Mouse (Mus musculus) ES-E14 (cell line): ENCODE measurements around the gene Igf1. TPM values are rescaled to one million over a fixed set of nuclear protein-coding genes. Genes with fewer than 3 reads are reported as not detected.
A peak's percentile ranks its signal among the peaks of the same experiment; 100 is the strongest.

ENCODE experiments used
- DNase-seq: peaks from one replicate; pipeline ENCODE4 v3.0.0-alpha.2; 2013; ENCODE audit warnings: low read depth, low spot score
- H3K27ac ChIP-seq: 2 replicates; pipeline ENCODE4 v1.5.1; 2012; ENCODE audit warnings: low read depth, mild to moderate bottlenecking, low read length, moderate library complexity, mixed read lengths; ENCODE audit not compliant: poor library complexity, insufficient read depth, severe bottlenecking
- H3K36me3 ChIP-seq: 2 replicates; pipeline ENCODE4 v1.6.1; 2012; ENCODE audit warnings: mild to moderate bottlenecking, low read length, moderate library complexity, mixed read lengths; ENCODE audit not compliant: control insufficient read depth, poor library complexity, insufficient read depth, severe bottlenecking
- H3K4me1 ChIP-seq, 2 experiments: fragments of 150-350 bp in 1 of 2; sonication (generic) in 1 of 2; 2 replicates each; pipeline ENCODE4 v1.6.1; 2012; ENCODE audit warnings: low read length in 2 of 2, mild to moderate bottlenecking in 1 of 2, mixed read lengths in 1 of 2; ENCODE audit not compliant: control insufficient read depth in 2 of 2, insufficient read depth in 2 of 2, poor library complexity in 1 of 2
- H3K4me3 ChIP-seq, 2 experiments: fragments of 150-350 bp in 1 of 2; sonication (generic) in 1 of 2; 2 replicates each; pipeline ENCODE4 v1.5.1; 2012; ENCODE audit warnings: low read length in 2 of 2, low read depth in 1 of 2, mild to moderate bottlenecking in 1 of 2, mixed read lengths in 1 of 2; ENCODE audit not compliant: insufficient read depth in 1 of 2, poor library complexity in 1 of 2, severe bottlenecking in 1 of 2
- H3K9ac ChIP-seq: 2 replicates; pipeline ENCODE4 v1.6.1; 2012; ENCODE audit warnings: low read depth, mild to moderate bottlenecking, low read length, mixed read lengths; ENCODE audit not compliant: poor library complexity, insufficient read depth, severe bottlenecking
- H3K9me3 ChIP-seq: fragments of 150-350 bp; sonication (generic); 2 replicates; pipeline ENCODE4 v1.6.1; 2012; ENCODE audit warnings: low read depth, mild to moderate bottlenecking, low read length; ENCODE audit not compliant: control insufficient read depth, insufficient read depth
- CHD2 ChIP-seq: IDR thresholded peaks from 2 replicates; pipeline ENCODE4 v1.6.1; 2014; ENCODE audit warnings: mild to moderate bottlenecking, low read depth, low read length, inconsistent platforms
- HCFC1 ChIP-seq: IDR thresholded peaks from 2 replicates; pipeline ENCODE4 v1.6.1; 2012; ENCODE audit warnings: low read length, inconsistent platforms, borderline replicate concordance; ENCODE audit not compliant: insufficient read depth
- MAFK ChIP-seq: IDR thresholded peaks from 2 replicates; pipeline ENCODE4 v1.6.1; 2014; ENCODE audit warnings: mild to moderate bottlenecking, low read depth, low read length, inconsistent platforms; ENCODE audit not compliant: insufficient read depth
- ZC3H11A ChIP-seq: IDR thresholded peaks from 2 replicates; pipeline ENCODE4 v1.6.1; 2012; ENCODE audit warnings: low read depth, mild to moderate bottlenecking, inconsistent platforms, low read length, borderline replicate concordance
- ZNF384 ChIP-seq: IDR thresholded peaks from 2 replicates; pipeline ENCODE4 v1.6.1; 2012; ENCODE audit warnings: low read depth, low read length, inconsistent platforms
- in situ Hi-C, 2 experiments: fragments of 600-800 bp; cut with MboI; formaldehyde crosslinking; loops; one replicate each; pipeline ENCODE4 v1.15.1; 2025; ENCODE audit warnings: low sequenced_read_pairs in 2 of 2, inconsistent platforms in 1 of 2; ENCODE audit not compliant: unreplicated experiment in 2 of 2
- total RNA-seq: library from RNA; depleted of rRNA; stranded (reverse); fragments of 300-350 nt; gene quantifications from 2 replicates; pipeline ENCODE4 v1.2.3, GENCODE M21; 2012; rRNA removed

Igf1 gene
- total RNA-seq, result 0.40 TPM in 1 of 2 replicates, not detected in the other

- no peak within 1 kb of the TSS for H3K4me3 ChIP-seq
- H3K9ac ChIP-seq, result no peak within 1 kb of the TSS
- 0 out of 4 replicates have a peak, but pooled peaks cover 0 to 2% of the 10 kb centered on the region in 2 experiments for H3K4me1 ChIP-seq
- TF ChIP-seq CHD2 (no peak), MAFK (no peak), ZC3H11A (no peak), ZNF384 (no peak), HCFC1 (no peak)
- no peak for DNase-seq
- in situ Hi-C loops, result loop anchor here in 1 of 2 experiments (25.0 kb wide), 1 partner anchor 454 kb away; no protein-coding TSS in a partner anchor
- no peaks in the 10 kb centered on the region for H3K9me3 ChIP-seq
- H3K36me3 ChIP-seq, result no peaks in the 10 kb centered on the region
- no peak within 1 kb of the TSS for H3K27ac ChIP-seq
Observed at GRCm38 (mm10) chr10:87858013-87858806, at the start of gene Igf1. Gene Igf1, plus strand, starts transcription at chr10:87858265.

GRCm38 (mm10) chr10:87812157-87813072, 45.6 kb upstream of the Igf1 start:
- Histone ChIP-seq H3K36me3 (no peaks in the 10 kb centered on the region), H3K4me3 (no peak overlapping the region), H3K4me1 (peaks cover 0 to 3% of the 10 kb centered on the region in 2 experiments; a peak in 1 of 4 replicates), H3K9me3 (no peaks in the 10 kb centered on the region), H3K27ac (no peak overlapping the region), H3K9ac (no peak overlapping the region)
- no peak for TF ChIP-seq MAFK
- no peak for TF ChIP-seq CHD2
- no peak for TF ChIP-seq HCFC1
- no peak for TF ChIP-seq ZC3H11A
- TF ChIP-seq ZNF384, result no peak
- DNase-seq, result peak; percentile 12
- in situ Hi-C loops, result no loop called here

GRCm38 (mm10) chr10:87813073-87813590, 44.9 kb upstream of the Igf1 start:
- in situ Hi-C loops, result no loop called here
- no peak for DNase-seq
- Histone ChIP-seq H3K9me3 (no peaks in the 10 kb centered on the region), H3K27ac (no peak overlapping the region), H3K4me3 (no peak overlapping the region), H3K36me3 (no peaks in the 10 kb centered on the region), H3K9ac (no peak overlapping the region), H3K4me1 (peaks cover 0 to 3% of the 10 kb centered on the region in 2 experiments; a peak in 1 of 4 replicates)
- no peak for TF ChIP-seq HCFC1
- no peak for TF ChIP-seq ZC3H11A
- no peak for TF ChIP-seq MAFK
- no peak for TF ChIP-seq ZNF384
- no peak for TF ChIP-seq CHD2

GRCm38 (mm10) chr10:87816861-87817260, 41.2 kb upstream of the Igf1 start:
- DNase-seq, result no peak
- TF ChIP-seq ZNF384 (no peak), MAFK (no peak), CHD2 (no peak), HCFC1 (no peak), ZC3H11A (no peak)

More at GRCm38 (mm10) chr10:87816861-87817260, 41.2 kb upstream of the Igf1 start:
- no peaks in the 10 kb centered on the region for H3K36me3 ChIP-seq
- no peaks in the 10 kb centered on the region for H3K9me3 ChIP-seq
- H3K9ac ChIP-seq, result no peak overlapping the region
- H3K27ac ChIP-seq, result no peak overlapping the region
- in situ Hi-C loops, result no loop called here
- H3K4me1 ChIP-seq, result peaks cover 0 to 3% of the 10 kb centered on the region in 2 experiments; a peak in 1 of 4 replicates
- H3K4me3 ChIP-seq, result no peak overlapping the region
